10 mouse cellular contexts compared by ENCODE assay signal in genomic region chr11:72944996-72945793, GRCm38 (mm10). TPM values are rescaled to one million over a fixed set of nuclear protein-coding genes. Genes with fewer than 3 reads are reported as not detected.
A peak's percentile ranks its signal among the peaks of the same experiment; 100 is the strongest.
DNase-seq lines count a peak whose midpoint lies in the region; ATAC-seq lines count a peak whose summit lies in the region.
"Had no signal": no experiment of that assay in that cellular context is flagged by ENCODE, and none has a peak within 500 bp of the region (broad histone marks: within the 10 kb centered on the region; RNA-seq: fewer than 3 reads in every experiment).

No protein-coding gene starts in this region.

- ATAC-seq in midbrain, embryonic 15.5 days (replicated peaks), result no peak
- peak; percentile 41; the same call in 1 of the 2 replicates for ATAC-seq in kidney, embryonic 16.5 days (ENCODE audit: low FRiP score, low TSS enrichment)

- H3K27me3 ChIP-seq in midbrain, embryonic 10.5 days (ENCODE audit: low read depth, poor library complexity, severe bottlenecking), result peaks cover 16% of the 10 kb centered on the region; the same call in 1 of the 2 replicates
- H3K27me3 ChIP-seq in midbrain, embryonic 15.5 days (replicated peaks), result no peaks in the 10 kb centered on the region
- H3K27me3 ChIP-seq in kidney, embryonic 16.5 days (ENCODE audit: insufficient read depth, low read length), result no peaks in the 10 kb centered on the region

- 58% methylated on average over 7 of the region's 7 CpGs for WGBS in midbrain, embryonic 10.5 days
- 54% methylated on average over 7 of the region's 7 CpGs for WGBS in midbrain, embryonic 15.5 days
- WGBS in kidney, embryonic 16.5 days, result 42% methylated on average over 7 of the region's 7 CpGs
- 61% methylated on average over 7 of the region's 7 CpGs for WGBS in macrophage (ENCODE audit: missing documents)

- no peak overlapping the region for H3K4me3 ChIP-seq in midbrain, embryonic 10.5 days
- no peak overlapping the region for H3K4me3 ChIP-seq in midbrain, embryonic 15.5 days
- H3K4me3 ChIP-seq in kidney, embryonic 16.5 days (ENCODE audit: low read length), result no peak overlapping the region
- H3K4me3 ChIP-seq in macrophage (ENCODE audit: inconsistent target), result no peak overlapping the region
- H3K4me3 ChIP-seq: left cerebral cortex, adult 2 months had no signal

- DNase-seq in adrenal gland, adult 2 months, result peak; percentile 46
- DNase-seq in adrenal gland, postnatal 25 days, result no peak
- DNase-seq in midbrain, embryonic 10.5 days (ENCODE audit: low spot score), result peak; percentile 31
- DNase-seq in right cerebral cortex, postnatal 14 days, result no peak
- DNase-seq in urinary bladder, postnatal 25 days (ENCODE audit: low spot score), result no peak
- DNase-seq: gastrocnemius, postnatal 14 days had no signal

- no peaks in the 10 kb centered on the region for H3K79me2 ChIP-seq in macrophage (ENCODE audit: inconsistent target)

- no peak overlapping the region for H3K9ac ChIP-seq in midbrain, embryonic 15.5 days
- H3K9ac ChIP-seq in kidney, embryonic 16.5 days (replicated peaks; ENCODE audit: low read length), result 0 out of 2 replicates have a peak overlapping the region, but pooled peaks have one; percentile 1

- H3K9me3 ChIP-seq in midbrain, embryonic 10.5 days (replicated peaks), result peaks cover 4% of the 10 kb centered on the region
- no peaks in the 10 kb centered on the region for H3K9me3 ChIP-seq in midbrain, embryonic 15.5 days
- H3K9me3 ChIP-seq in kidney, embryonic 16.5 days (ENCODE audit: low read length), result no peaks in the 10 kb centered on the region

- peaks cover 54% of the 10 kb centered on the region for H3K4me1 ChIP-seq in midbrain, embryonic 10.5 days
- H3K4me1 ChIP-seq in midbrain, embryonic 15.5 days, result peaks cover 6% of the 10 kb centered on the region; the same call in 1 of the 2 replicates
- H3K4me1 ChIP-seq in kidney, embryonic 16.5 days (ENCODE audit: insufficient read depth, low read length), result peaks cover 21% of the 10 kb centered on the region

- H3K27ac ChIP-seq in midbrain, embryonic 10.5 days (replicated peaks), result peak overlapping the region; percentile 39; the same call in 1 of the 2 replicates
- no peak overlapping the region for H3K27ac ChIP-seq in midbrain, embryonic 15.5 days
- peak overlapping the region; percentile 54; the same call in 1 of the 2 replicates for H3K27ac ChIP-seq in kidney, embryonic 16.5 days (ENCODE audit: low read length)
- H3K27ac ChIP-seq in macrophage, result peak overlapping the region; percentile 79
- H3K27ac ChIP-seq: left cerebral cortex, adult 2 months had no signal

- no peak overlapping the region for H3K4me2 ChIP-seq in midbrain, embryonic 15.5 days
- no peak overlapping the region for H3K4me2 ChIP-seq in kidney, embryonic 16.5 days (replicated peaks; ENCODE audit: low read depth, low read length)

- no peaks in the 10 kb centered on the region for H3K36me3 ChIP-seq in midbrain, embryonic 10.5 days
- no peaks in the 10 kb centered on the region for H3K36me3 ChIP-seq in midbrain, embryonic 15.5 days (replicated peaks)
- no peaks in the 10 kb centered on the region for H3K36me3 ChIP-seq in kidney, embryonic 16.5 days (ENCODE audit: insufficient read depth, low read length)
- H3K36me3 ChIP-seq in macrophage (ENCODE audit: inconsistent target), result no peaks in the 10 kb centered on the region

RNA-seq across cellular contexts. Expression of gene Atp2a3, which starts 15.8 kb away (rescaled TPM):
- total RNA-seq in adrenal gland, adult 2 months (2021), result 10 to 100 TPM in 1 of 2 experiments, 1 to 10 TPM in 1; 7.2 to 11.6 TPM
- 11.3 and 11.9 TPM in 2 replicates for polyA plus RNA-seq in adrenal gland, adult 2 months (2012; rRNA removed)
- 5.4 and 6.3 TPM in 2 replicates for total RNA-seq in adrenal gland, postnatal 25 days (2021)
- polyA plus RNA-seq in midbrain, embryonic 10.5 days (2016; fragmentation: Nextera tagmentation; extraction: Ambion mirVana), result 1.2 TPM in 2 replicates
- 1.0 and 1.1 TPM in 2 replicates for polyA plus RNA-seq in midbrain, embryonic 15.5 days (2015; fragmentation: Nextera tagmentation; extraction: Ambion mirVana)
- polyA plus RNA-seq in kidney, embryonic 16.5 days (2015; fragmentation: Nextera tagmentation; extraction: Ambion mirVana), result 5.4 and 5.9 TPM in 2 replicates
- 10 to 100 TPM in 12 of 26 experiments, 1 to 10 TPM in 14; 1.8 to 23.6 (median 9.8) TPM for total RNA-seq in macrophage (2018; cell fraction: chromatin; rRNA removed)
- total RNA-seq in macrophage (2018; cell fraction: cytosol; rRNA removed), result 10 to 100 TPM in 12 of 26 experiments, 1 to 10 TPM in 14; 1.8 to 22.6 (median 8.3) TPM
- 10 to 100 TPM in 18 of 26 experiments, 1 to 10 TPM in 8; 4.8 to 27.7 (median 15.6) TPM for total RNA-seq in macrophage (2018; cell fraction: nucleus; rRNA removed)
- polyA plus RNA-seq in macrophage (2018), result 5.0 to 11.9 TPM (median 5.1 TPM) in 3 replicates

RNA-seq across cellular contexts. Expression of gene P2rx1, which starts 53.7 kb away (rescaled TPM):
- under 1 TPM; 0.40 to 0.55 TPM for total RNA-seq in adrenal gland, adult 2 months (2021)
- polyA plus RNA-seq in adrenal gland, adult 2 months (2012; rRNA removed), result 0.85 and 1.0 TPM in 2 replicates
- total RNA-seq in adrenal gland, postnatal 25 days (2021), result 0.15 TPM in 1 of 2 replicates, not detected in the other
- 1.2 TPM in 2 replicates for polyA plus RNA-seq in midbrain, embryonic 10.5 days (2016; fragmentation: Nextera tagmentation; extraction: Ambion mirVana)
- 0.33 and 0.45 TPM in 2 replicates for polyA plus RNA-seq in midbrain, embryonic 15.5 days (2015; fragmentation: Nextera tagmentation; extraction: Ambion mirVana)
- 1.7 and 3.1 TPM in 2 replicates for polyA plus RNA-seq in kidney, embryonic 16.5 days (2015; fragmentation: Nextera tagmentation; extraction: Ambion mirVana)
- total RNA-seq in macrophage (2018; cell fraction: chromatin; rRNA removed), result 1 to 10 TPM in 6 of 26 experiments, under 1 TPM in 17, not detected in 3; 0.29 to 2.1 (median 0.66) TPM
- total RNA-seq in macrophage (2018; cell fraction: cytosol; rRNA removed), result 1 to 10 TPM in 3 of 26 experiments, under 1 TPM in 23; 0.23 to 1.3 (median 0.75) TPM
- 1 to 10 TPM in 18 of 26 experiments, under 1 TPM in 7, not detected in 1; 0.29 to 1.9 (median 1.2) TPM for total RNA-seq in macrophage (2018; cell fraction: nucleus; rRNA removed)
- 0.12 to 0.80 TPM (median 0.33 TPM) in 3 replicates for polyA plus RNA-seq in macrophage (2018)

Comparison
In these comparisons a context has a peak if more than half of its experiments do, and no peak if none do; other contexts are left out.
1. DNase-seq: peak in adrenal gland, adult 2 months (single experiment) and midbrain, embryonic 10.5 days (single experiment); none in adrenal gland, postnatal 25 days (single experiment), right cerebral cortex, postnatal 14 days (single experiment) and urinary bladder, postnatal 25 days (single experiment).